Mouse (Mus musculus) liver, embryonic 16.5 days (tissue): Measurements from ENCODE around the gene Olfr1043. TPM values are rescaled to one million over a fixed set of nuclear protein-coding genes. Genes with fewer than 3 reads are reported as not detected.
"Not testable (repeated sequence)": the region's sequence is repeated elsewhere in the genome, so short reads cannot be mapped to it uniquely, and the experiment has no call there.

ENCODE experiments used
- ATAC-seq: fragments of 200-750 bp; cut with Nextera tagmentation; 2 replicates; pipeline ENCODE4 v1.8.0; 2017; ENCODE audit warnings: low read depth, mild to moderate bottlenecking, moderate number of reproducible peaks, moderate library complexity
- H3K27ac ChIP-seq: fragments of 300-500 bp; sonication (generic); 2 replicates; pipeline ENCODE4 v1.5.1; 2014; ENCODE audit warnings: mild to moderate bottlenecking, low read length
- H3K27me3 ChIP-seq: fragments of 300-500 bp; sonication (generic); 2 replicates; pipeline ENCODE4 v1.6.1; 2014; ENCODE audit warnings: low read depth, low read length, mixed read lengths; ENCODE audit not compliant: control insufficient read depth, insufficient read depth
- H3K36me3 ChIP-seq: fragments of 300-500 bp; sonication (generic); 2 replicates; pipeline ENCODE4 v1.6.1; 2014; ENCODE audit warnings: mild to moderate bottlenecking; ENCODE audit not compliant: control insufficient read depth, insufficient read depth
- H3K4me1 ChIP-seq: fragments of 300-500 bp; sonication (generic); 2 replicates; pipeline ENCODE4 v1.6.1; 2014; ENCODE audit warnings: low read depth, low read length, mixed read lengths; ENCODE audit not compliant: control insufficient read depth
- H3K4me2 ChIP-seq: fragments of 300-500 bp; sonication (generic); 2 replicates; pipeline ENCODE4 v1.6.1; 2014; ENCODE audit warnings: low read depth, low read length, mixed read lengths
- H3K4me3 ChIP-seq: fragments of 300-500 bp; sonication (generic); 2 replicates; pipeline ENCODE4 v1.5.1; 2014; ENCODE audit warnings: low read depth, mild to moderate bottlenecking, low read length
- H3K9ac ChIP-seq: fragments of 300-500 bp; sonication (generic); 2 replicates; pipeline ENCODE4 v1.6.1; 2014; ENCODE audit warnings: low read depth, low read length
- H3K9me3 ChIP-seq: fragments of 300-500 bp; sonication (generic); replicated peaks from 2 replicates; pipeline ENCODE4 v1.6.1; 2016; ENCODE audit warnings: low read length; ENCODE audit not compliant: control insufficient read depth
- WGBS: fragments of 180-500 bp; shearing (Covaris S2); extraction: QIAGEN DNeasy Blood & Tissue Kit; methylation state at CpG from one replicate; pipeline ENCODE4 v1.1.7; 2014; ENCODE audit not compliant: insufficient replicate concordance; 5-methylcytosine and 5-hydroxymethylcytosine counted together
- polyA plus RNA-seq: library from polyadenylated mRNA; unstranded; fragments of >200 nt; fragmentation: Nextera tagmentation; extraction: Ambion mirVana; gene quantifications from 2 replicates; pipeline ENCODE4 v1.2.1, GENCODE M21; 2015

Gene Olfr1043
- polyA plus RNA-seq, result not detected in 2 replicates

DNA sequence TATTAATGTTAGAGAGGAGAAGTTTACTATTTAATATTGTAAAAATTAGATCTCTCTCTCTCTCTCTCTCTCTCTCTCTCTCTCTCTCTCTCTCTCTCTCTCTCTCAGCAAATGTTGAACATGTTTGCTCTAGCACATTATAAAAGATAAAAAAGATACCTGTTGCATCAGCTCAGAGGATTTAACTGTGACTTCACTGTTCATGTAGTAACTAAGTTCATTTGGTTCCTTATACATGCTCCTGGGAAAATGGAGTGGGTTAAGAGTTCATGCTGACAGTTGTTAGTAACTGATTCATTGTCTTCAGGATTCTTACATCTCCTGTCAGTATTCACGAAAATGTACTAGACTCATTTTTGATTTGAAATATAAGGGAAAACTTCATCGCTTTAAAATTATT is at the start of gene Olfr1043:
Gene Olfr1043, minus strand, starts transcription at position 101 of the 400 bp plus-strand sequence.
- ATAC-seq, result no peak
- Histone ChIP-seq H3K36me3 (no peaks in the 10 kb centered on the region), H3K4me2 (no peak within 1 kb of the TSS), H3K9me3 (no peaks in the 10 kb centered on the region), H3K9ac (no peak within 1 kb of the TSS), H3K27ac (no peak within 1 kb of the TSS), H3K27me3 (no peaks in the 10 kb centered on the region), H3K4me1 (no peaks in the 10 kb centered on the region), H3K4me3 (no peak within 1 kb of the TSS)
- WGBS, result 62% methylated on average over 2 of the region's 2 CpGs

DNA sequence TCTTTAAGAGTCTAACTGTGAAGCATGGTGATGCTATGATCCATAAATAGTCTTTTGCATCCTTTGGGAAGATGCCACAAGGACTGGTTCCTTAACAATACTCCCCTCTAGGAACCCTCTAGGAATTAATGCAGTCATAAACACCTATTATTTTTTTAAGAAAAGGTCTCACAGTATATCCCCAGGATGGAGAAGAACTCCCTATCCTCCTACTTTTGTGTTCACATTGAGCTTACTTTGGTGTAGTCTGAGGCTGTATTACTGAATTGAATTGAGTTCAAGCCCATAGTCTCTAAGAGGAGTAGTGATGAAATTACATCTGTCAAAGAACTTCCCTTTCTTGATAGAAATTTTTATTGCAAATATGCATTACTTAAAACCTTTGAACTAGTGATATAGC is 35.6 kb upstream of the Olfr1043 start, which contains the start of gene Olfr1045:
Gene Olfr1045, minus strand, starts transcription at position 101 of the 400 bp plus-strand sequence.
- Histone ChIP-seq H3K36me3 (no peaks in the 10 kb centered on the region), H3K27ac (no peak within 1 kb of the TSS), H3K4me3 (no peak within 1 kb of the TSS), H3K9ac (no peak within 1 kb of the TSS), H3K4me2 (no peak within 1 kb of the TSS), H3K4me1 (no peaks in the 10 kb centered on the region), H3K9me3 (no peaks in the 10 kb centered on the region), H3K27me3 (no peaks in the 10 kb centered on the region)
- ATAC-seq, result no peak

DNA sequence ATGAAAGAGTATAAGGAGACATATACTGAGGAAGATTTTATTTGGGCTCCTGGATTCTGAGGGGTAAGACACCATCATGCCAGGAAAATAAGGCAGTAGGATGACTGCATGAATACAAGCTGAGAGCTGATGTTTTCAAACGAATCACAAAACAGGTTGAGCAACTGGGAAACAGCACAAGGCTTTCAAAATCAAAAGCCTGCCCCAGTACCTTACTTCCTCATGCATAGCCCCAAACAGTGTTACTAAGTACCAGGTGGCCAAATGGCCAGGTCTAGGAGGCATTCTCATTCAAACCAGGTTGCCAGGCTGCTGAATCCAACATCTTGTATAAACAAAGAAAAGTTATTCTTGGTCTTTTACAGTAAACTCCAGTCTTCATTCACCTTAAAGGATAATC is 28.5 kb upstream of the Olfr1043 start:
- H3K4me2 ChIP-seq, result no peak overlapping the region
- H3K36me3 ChIP-seq, result no peaks in the 10 kb centered on the region
- no peak overlapping the region for H3K27ac ChIP-seq
- H3K4me1 ChIP-seq, result no peaks in the 10 kb centered on the region
- no peak overlapping the region for H3K9ac ChIP-seq
- H3K4me3 ChIP-seq, result no peak overlapping the region
- 28% methylated on average over 1 of the region's 1 CpGs for WGBS
- H3K9me3 ChIP-seq, result no peaks in the 10 kb centered on the region
- no peaks in the 10 kb centered on the region for H3K27me3 ChIP-seq
- no peak; the same call in 1 of the 2 replicates for ATAC-seq

DNA sequence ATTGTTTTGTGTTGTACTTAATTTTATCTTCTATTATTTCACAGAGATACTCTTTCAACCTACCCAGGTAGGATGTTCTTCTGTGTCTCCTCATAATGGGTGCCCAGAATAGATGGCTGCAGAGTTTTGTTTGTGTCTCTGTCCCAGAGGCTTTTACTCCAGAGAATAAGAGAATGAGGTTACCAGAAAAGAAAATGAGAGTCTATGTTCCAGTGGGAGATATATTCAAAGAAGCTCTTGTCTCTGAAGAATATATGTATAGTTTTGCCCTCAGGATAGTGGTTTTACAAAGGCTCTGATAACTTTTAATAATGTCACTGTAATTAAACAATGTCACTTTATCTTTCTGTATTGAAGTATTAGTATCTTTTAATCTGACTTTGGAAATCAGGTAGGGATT is 18.3 kb upstream of the Olfr1043 start, which contains the start of gene Olfr52:
Gene Olfr52, minus strand, starts transcription at position 101 of the 400 bp plus-strand sequence.
- H3K36me3 ChIP-seq, result no peaks in the 10 kb centered on the region
- no peak within 1 kb of the TSS for H3K4me2 ChIP-seq
- no peaks in the 10 kb centered on the region for H3K9me3 ChIP-seq
- ATAC-seq, result no peak
- H3K27ac ChIP-seq, result no peak within 1 kb of the TSS
- H3K4me3 ChIP-seq, result no peak within 1 kb of the TSS
- no peak within 1 kb of the TSS for H3K9ac ChIP-seq
- no peaks in the 10 kb centered on the region for H3K27me3 ChIP-seq
- H3K4me1 ChIP-seq, result no peaks in the 10 kb centered on the region

DNA sequence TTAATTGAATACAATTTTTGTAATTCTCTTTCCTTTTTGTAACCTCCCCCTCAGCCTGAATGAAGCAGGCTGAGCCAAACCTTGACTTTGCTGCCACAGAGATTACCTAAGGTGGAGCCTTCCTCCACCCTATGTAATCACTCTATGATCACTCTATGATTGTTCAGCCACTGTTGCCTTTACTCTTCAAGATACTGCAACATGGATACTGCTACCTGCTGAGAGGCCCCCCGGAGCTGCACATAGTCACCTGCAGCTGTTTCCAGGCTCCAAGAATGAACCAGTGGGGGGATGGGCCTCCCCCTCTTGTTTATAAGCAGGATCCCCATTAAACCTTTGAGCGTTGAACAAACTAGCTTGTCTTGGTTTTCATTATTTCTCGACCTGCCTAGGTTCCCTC is 12.6 kb upstream of the Olfr1043 start:
- no peaks in the 10 kb centered on the region for H3K9me3 ChIP-seq
- no peaks in the 10 kb centered on the region for H3K4me1 ChIP-seq
- H3K9ac ChIP-seq, result no peak overlapping the region
- no peak for ATAC-seq
- no peak overlapping the region for H3K4me3 ChIP-seq
- 71% methylated on average over 3 of the region's 3 CpGs for WGBS
- no peaks in the 10 kb centered on the region for H3K27me3 ChIP-seq
- no peak overlapping the region for H3K4me2 ChIP-seq
- H3K27ac ChIP-seq, result no peak overlapping the region
- H3K36me3 ChIP-seq, result no peaks in the 10 kb centered on the region

DNA sequence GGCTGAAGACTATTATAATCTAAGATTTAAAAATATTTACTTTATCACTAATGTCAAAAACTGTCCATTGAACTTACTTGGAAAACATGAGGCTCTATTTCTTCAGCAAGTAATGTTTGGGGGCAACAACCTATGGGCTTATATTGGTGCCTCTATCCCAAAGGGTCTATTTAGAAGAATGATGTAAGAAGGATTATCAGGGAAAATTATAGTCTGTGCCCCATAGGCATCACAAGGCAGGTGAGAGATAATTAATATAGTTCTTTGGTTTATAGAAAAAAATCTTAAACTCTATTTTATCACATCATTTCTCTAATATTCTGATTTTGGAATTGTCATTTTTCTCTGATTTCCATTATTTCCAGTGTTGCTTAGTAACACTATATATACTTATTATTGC is 10.4 kb upstream of the Olfr1043 start, which contains the start of gene Olfr1044:
Gene Olfr1044, minus strand, starts transcription at position 101 of the 400 bp plus-strand sequence.
- Histone ChIP-seq H3K27me3 (no peaks in the 10 kb centered on the region), H3K36me3 (no peaks in the 10 kb centered on the region), H3K4me3 (no peak within 1 kb of the TSS), H3K4me1 (no peaks in the 10 kb centered on the region), H3K9me3 (no peaks in the 10 kb centered on the region), H3K27ac (no peak within 1 kb of the TSS), H3K4me2 (no peak within 1 kb of the TSS), H3K9ac (no peak within 1 kb of the TSS)
- ATAC-seq, result no peak

DNA sequence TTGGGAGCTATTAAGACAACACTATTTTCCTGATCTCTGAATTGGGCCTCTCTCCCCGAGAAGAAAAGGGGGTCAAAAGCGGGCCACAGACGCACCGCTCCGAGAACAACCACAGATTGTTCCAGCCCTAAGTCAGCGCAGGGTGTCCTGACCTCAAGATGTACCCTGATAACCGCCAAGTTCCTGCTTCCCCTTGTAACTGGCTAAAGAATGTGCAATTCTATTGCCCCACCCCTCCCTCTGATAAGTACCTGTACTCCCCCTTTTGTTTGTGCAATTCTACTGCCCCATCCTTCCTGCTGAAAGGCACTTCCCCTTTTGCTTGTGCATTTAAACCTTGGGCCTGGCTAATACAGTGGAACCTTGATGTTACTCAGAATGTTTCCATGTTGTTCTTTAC is 8.1 kb upstream of the Olfr1043 start:
- not testable (repeated sequence) for ATAC-seq

DNA sequence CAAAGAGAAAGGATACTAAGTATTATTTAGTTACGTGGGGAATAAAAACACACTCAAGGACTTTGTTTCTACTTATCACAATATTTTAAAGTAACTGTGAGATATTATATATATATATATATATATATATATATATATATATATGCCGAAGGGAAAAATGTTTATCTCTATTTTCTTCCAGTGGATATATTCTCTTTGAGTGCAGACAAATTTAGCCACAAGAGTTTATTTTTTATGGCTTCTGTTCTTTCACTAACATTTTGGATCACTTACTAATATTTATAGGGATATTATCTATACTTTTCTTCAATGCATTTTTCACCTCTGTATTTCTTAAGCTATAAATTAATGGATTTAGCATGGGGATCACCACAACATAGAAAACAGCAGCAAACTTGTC is 5.6 kb downstream of the Olfr1043 start, which contains the start of gene Olfr1042:
Gene Olfr1042, minus strand, starts transcription at position 101 of the 400 bp plus-strand sequence.
- Histone ChIP-seq H3K4me2 (no peak within 1 kb of the TSS), H3K4me1 (no peaks in the 10 kb centered on the region), H3K36me3 (no peaks in the 10 kb centered on the region), H3K9ac (no peak within 1 kb of the TSS), H3K27me3 (no peaks in the 10 kb centered on the region), H3K27ac (no peak within 1 kb of the TSS), H3K4me3 (no peak within 1 kb of the TSS), H3K9me3 (no peaks in the 10 kb centered on the region)
- 69% methylated on average over 2 of the region's 2 CpGs for WGBS
- ATAC-seq, result no peak

More for the DNA sequence above, 8.1 kb upstream of the Olfr1043 start:
- not testable (repeated sequence) for H3K4me2 ChIP-seq, H3K9ac ChIP-seq, H3K9me3 ChIP-seq, H3K4me1 ChIP-seq, H3K27me3 ChIP-seq, H3K4me3 ChIP-seq, H3K27ac ChIP-seq, H3K36me3 ChIP-seq
- 26% methylated on average over 7 of the region's 7 CpGs for WGBS

DNA sequence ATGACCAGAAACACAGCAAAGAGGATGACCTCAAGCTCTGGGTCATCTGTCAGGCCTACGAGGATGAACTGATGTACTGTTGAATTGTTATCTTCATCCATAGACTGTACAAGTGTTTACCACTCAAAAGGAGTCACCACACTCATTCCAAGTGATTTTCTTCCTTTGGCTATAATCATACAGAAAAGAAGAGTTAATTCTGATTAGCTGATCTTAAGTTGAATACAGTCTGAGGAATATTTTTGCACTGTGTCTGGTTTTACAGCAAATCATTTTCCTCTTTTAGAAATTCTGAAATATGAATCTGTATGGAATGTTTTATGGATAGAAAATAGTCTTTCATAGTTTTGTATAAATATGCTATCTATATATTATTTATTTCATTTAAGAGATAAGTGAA is 20.7 kb downstream of the Olfr1043 start, which contains the start of gene Olfr1040:
Gene Olfr1040, minus strand, starts transcription at position 101 of the 400 bp plus-strand sequence.
- no peaks in the 10 kb centered on the region for H3K4me1 ChIP-seq
- no peak within 1 kb of the TSS for H3K27ac ChIP-seq
- no peak for ATAC-seq
- H3K36me3 ChIP-seq, result no peaks in the 10 kb centered on the region
- H3K27me3 ChIP-seq, result no peaks in the 10 kb centered on the region
- no peak within 1 kb of the TSS for H3K4me3 ChIP-seq
- 67% methylated on average over 1 of the region's 1 CpGs for WGBS
- H3K4me2 ChIP-seq, result no peak within 1 kb of the TSS
- H3K9me3 ChIP-seq, result no peaks in the 10 kb centered on the region
- H3K9ac ChIP-seq, result no peak within 1 kb of the TSS
